Mouse (Mus musculus) thymus, postnatal 36 days (tissue): ENCODE measurements around the gene Gm17364.
"Not testable (repeated sequence)": the region's sequence is repeated elsewhere in the genome, so short reads cannot be mapped to it uniquely, and the experiment has no call there.

Experiments
- DNase-seq, 2 experiments: peaks; one replicate each; pipeline ENCODE4 v3.0.0; 2022; ENCODE audit warnings: mixed read lengths in 2 of 2

Gene Gm17364

GRCm38 (mm10) chr13:41251232-41251631 lies 22.5 kb downstream of the Gm17364 start:
- not testable (repeated sequence) for DNase-seq

- DNase-seq, result no peak
Measured at GRCm38 (mm10) chr13:41250318-41250981, 23.3 kb downstream of the Gm17364 start.

GRCm38 (mm10) chr13:41249538-41250317 lies 24.0 kb downstream of the Gm17364 start, which contains the start of gene Smim13:
Smim13 (plus strand) TSS chr13:41249844.
- peak; percentile 91 to 97 for DNase-seq

- DNase-seq, result peak in 1 of 2 experiments; percentile 74
Measured at GRCm38 (mm10) chr13:41248751-41249520, 24.8 kb downstream of the Gm17364 start.

GRCm38 (mm10) chr13:41244306-41244830 lies 29.4 kb downstream of the Gm17364 start:
- DNase-seq, result no peak

- DNase-seq, result no peak
Measured at GRCm38 (mm10) chr13:41241557-41241956, 32.2 kb downstream of the Gm17364 start.

- DNase-seq, result no peak
Measured at GRCm38 (mm10) chr13:41238805-41239130, 35.0 kb downstream of the Gm17364 start.

GRCm38 (mm10) chr13:41238035-41238804 lies 35.6 kb downstream of the Gm17364 start:
- no peak for DNase-seq

- DNase-seq, result no peak
Measured at GRCm38 (mm10) chr13:41235845-41236741, 37.7 kb downstream of the Gm17364 start.

- no peak for DNase-seq
Measured at GRCm38 (mm10) chr13:41235181-41235580, 38.6 kb downstream of the Gm17364 start.

GRCm38 (mm10) chr13:41233241-41233640 lies 40.5 kb downstream of the Gm17364 start:
- DNase-seq, result no peak

GRCm38 (mm10) chr13:41232209-41232608 lies 41.6 kb downstream of the Gm17364 start:
- DNase-seq, result no peak

GRCm38 (mm10) chr13:41231389-41231983 lies 42.3 kb downstream of the Gm17364 start:
- DNase-seq, result no peak

- DNase-seq, result no peak
Measured at GRCm38 (mm10) chr13:41230256-41230655, 43.5 kb downstream of the Gm17364 start.

- no peak for DNase-seq
Measured at GRCm38 (mm10) chr13:41228060-41228459, 45.7 kb downstream of the Gm17364 start.

GRCm38 (mm10) chr13:41226513-41226912 lies 47.3 kb downstream of the Gm17364 start:
- DNase-seq, result no peak
